Mouse (Mus musculus) inflammation-experienced regulatory T-cells, adult 6 months (primary cell): Measurements from ENCODE around the gene Aspm. TPM values are rescaled to one million over a fixed set of nuclear protein-coding genes. Genes with fewer than 3 reads are reported as not detected.
"Not testable (repeated sequence)": the region's sequence is repeated elsewhere in the genome, so short reads cannot be mapped to it uniquely, and the experiment has no call there.

Source experiments
- ATAC-seq: one replicate; pipeline ENCODE4 v1.8.0; 2017
- polyA plus RNA-seq, 3 experiments: library from polyadenylated mRNA; unstranded; fragments of 100-300 nt; shearing (Covaris generic); gene quantifications; one replicate each; pipeline ENCODE4 v1.2.1; 2017

Aspm gene
- polyA plus RNA-seq = 10 to 100 TPM in 1 of 3 experiments, 1 to 10 TPM in 1, under 1 TPM in 1; 0.50 to 10.3 (median 1.2) TPM

- peak; percentile 99 for ATAC-seq
These were observed at the start of gene Aspm for GRCm38 (mm10) chr1:139454340-139455225. Aspm (plus strand) TSS chr1:139454772.

DNA sequence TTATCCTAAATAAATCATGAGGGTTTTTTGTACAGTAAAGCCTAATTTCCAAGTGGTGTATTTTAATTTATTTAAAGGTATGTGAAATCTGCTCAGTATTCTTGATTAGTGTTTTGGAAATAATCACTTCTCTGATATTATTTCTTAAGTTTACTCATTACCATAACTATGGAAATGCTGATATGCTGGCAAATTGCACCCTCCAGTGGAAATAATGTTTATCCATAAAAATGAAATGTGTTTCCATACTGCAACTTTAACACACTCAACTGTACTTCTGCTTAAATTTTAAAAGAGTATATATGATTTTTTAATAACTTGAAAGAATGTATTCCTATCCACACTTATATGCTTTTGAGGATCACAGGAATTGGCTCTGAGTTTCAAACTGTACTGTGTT is 48.8 kb upstream of the Aspm start:
- no peak for ATAC-seq

DNA sequence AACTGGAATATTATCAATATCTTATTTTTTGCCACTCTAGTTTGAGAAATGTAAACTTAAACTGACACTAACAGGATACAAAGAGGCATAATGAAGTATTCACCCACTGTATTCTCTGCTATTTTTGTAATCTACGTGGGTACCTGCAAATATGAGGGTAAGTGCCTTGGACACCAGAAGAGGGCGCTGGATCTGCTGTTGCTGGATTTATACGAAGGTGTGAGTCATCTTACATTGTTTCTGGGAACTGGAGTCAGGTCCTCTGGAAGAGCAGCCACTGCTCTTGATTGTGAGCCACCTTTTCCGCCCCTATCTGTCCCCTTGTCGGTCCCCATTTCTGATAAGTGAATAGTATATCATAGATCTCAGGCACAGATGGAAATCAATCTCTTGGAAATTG is 46.9 kb upstream of the Aspm start:
- ATAC-seq = peak; percentile 17

- not testable (repeated sequence) for ATAC-seq
These were observed 42.2 kb upstream of the Aspm start for GRCm38 (mm10) chr1:139412365-139412764.

DNA sequence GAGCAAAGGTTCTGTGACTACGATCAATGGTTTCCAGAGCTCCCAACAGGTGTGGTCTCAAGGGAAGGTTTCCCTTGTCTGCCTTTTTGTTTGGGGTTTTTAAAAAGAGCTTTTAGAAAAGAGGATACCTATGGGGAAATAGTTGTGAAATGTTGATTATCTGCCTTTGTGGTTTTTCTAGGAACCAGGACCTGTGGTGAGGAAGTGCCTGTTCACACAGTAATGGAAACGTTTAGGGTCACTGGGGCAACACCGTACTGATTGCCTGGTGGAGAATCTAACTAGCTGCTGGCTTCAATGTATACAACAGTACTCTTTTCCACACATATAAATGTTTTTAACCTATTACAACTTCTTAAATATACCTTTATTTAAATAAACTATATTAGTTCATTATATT is 41.1 kb upstream of the Aspm start:
- ATAC-seq = peak; percentile 86

GRCm38 (mm10) chr1:139421521-139421874 is 33.1 kb upstream of the Aspm start:
- peak; percentile 23 for ATAC-seq

GRCm38 (mm10) chr1:139421875-139422791 is 32.4 kb upstream of the Aspm start, which contains the start of gene Zbtb41:
Zbtb41 (plus strand) TSS chr1:139422288.
- ATAC-seq = peak; percentile 83

- ATAC-seq = no peak
These were observed 31.6 kb upstream of the Aspm start for GRCm38 (mm10) chr1:139422941-139423340.

- no peak for ATAC-seq
These were observed 30.6 kb upstream of the Aspm start for GRCm38 (mm10) chr1:139423931-139424330.

DNA sequence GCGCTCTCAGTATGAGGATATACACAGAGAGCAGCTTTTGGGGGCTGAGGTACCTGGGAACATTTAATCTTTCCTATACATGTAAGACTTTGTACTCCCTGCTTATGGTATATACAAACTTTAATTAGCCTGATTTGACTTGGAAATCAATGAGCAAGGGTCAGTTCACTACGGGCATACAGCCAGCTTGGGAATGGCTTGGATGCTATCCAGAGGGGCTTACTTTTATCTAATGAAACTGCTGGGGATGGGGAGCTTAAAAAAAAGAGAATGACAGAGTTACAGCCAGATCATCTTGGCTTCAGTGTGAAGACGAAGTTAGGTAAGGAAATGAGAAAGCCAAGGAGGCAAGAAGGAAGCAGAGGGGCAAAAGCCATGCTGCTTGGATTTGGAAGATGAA is 29.6 kb upstream of the Aspm start:
- ATAC-seq = no peak

GRCm38 (mm10) chr1:139438373-139438772 is 16.2 kb upstream of the Aspm start:
- ATAC-seq = peak; percentile 70

- ATAC-seq = not testable (repeated sequence)
These were observed 11.5 kb upstream of the Aspm start for GRCm38 (mm10) chr1:139443103-139443502.

DNA sequence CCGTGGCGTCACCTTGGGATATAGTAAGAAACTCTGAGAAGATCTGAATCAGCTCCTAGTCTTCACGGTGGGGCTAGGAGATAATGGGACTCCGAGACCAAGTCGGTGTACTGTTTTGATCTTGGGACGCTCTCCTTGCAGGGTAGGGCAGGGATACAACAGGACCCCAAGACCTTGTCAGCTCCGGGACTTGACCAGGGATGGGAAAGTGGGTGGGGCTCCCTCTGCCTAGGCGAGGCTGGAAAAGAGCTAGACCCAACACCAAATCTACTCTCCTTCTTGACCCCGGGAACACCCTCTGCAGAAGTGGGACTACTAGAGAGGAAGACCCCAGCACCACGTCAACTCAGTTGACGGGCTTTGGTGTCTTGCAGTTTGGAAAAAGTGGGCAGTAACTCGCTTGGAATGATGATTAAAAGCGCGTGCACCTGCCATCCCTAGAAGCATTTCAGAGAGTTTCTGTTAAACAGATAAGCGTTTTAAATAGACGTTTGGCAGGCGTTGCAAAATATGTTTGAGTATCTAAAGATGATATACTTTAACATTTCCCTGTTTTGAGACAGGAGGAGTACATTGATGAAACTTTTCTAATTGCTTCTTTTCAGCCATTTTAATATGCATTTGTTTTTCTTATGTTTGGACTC is 776 bp downstream of the Aspm start:
- ATAC-seq = no peak

DNA sequence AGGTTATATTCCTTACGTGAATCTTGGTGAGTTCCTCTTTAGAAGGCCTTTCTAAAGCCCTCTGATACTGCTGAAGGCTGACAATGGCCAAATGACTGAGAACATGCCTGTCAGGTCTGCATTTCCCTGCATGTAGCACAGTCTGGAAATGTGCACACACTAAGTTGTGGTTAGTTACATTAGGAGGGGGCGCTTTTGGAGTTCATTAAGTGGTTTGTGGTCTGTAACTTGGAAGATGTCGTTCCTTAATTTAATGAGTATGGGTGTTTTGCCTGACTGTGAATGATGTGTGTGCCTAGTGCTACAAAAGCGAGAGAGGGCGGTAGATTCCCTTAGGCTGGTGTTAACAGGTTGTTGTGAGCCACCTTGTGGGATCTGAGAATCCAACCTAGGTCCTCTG is 6.2 kb downstream of the Aspm start:
- no peak for ATAC-seq

- ATAC-seq = no peak
These were observed 11.4 kb downstream of the Aspm start for GRCm38 (mm10) chr1:139465936-139466335.

DNA sequence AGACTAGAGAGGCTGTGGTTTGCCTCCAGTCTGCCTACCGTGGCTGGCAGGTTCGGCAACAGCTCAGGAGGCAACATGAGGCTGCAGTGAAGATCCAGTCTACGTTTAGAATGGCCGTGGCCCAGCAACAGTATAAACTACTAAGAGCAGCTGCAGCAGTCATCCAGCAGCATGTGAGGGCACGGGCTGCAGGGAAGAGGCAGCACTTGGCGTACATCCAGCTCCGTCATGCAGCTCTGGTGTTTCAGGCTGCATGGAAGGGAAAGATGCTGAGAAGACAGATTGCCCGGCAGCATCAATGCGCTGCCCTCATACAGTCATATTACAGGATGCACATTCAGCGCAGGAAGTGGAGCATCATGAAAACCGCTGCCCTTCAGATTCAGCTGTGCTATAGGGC is 24.3 kb downstream of the Aspm start:
- ATAC-seq = no peak

DNA sequence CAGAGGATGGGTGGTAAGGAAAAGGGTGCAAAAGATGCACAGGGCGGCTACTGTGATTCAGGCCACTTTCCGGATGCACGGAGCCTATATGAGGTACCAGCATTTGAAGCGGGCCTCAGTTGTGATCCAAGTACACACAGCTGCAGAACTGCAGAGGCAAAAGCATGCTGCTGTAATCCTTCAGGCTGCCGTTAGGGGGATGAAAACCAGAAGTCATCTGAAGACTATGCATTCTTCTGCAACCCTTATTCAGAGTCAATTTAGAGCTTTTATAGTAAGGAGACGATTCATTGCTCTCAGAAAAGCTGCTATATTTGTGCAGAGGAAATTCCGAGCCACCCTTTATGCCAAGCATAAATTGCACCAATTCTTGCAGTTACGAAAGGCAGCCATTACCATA is 25.7 kb downstream of the Aspm start:
- ATAC-seq = no peak

GRCm38 (mm10) chr1:139481146-139481545 is 26.6 kb downstream of the Aspm start:
- peak; percentile 70 for ATAC-seq

DNA sequence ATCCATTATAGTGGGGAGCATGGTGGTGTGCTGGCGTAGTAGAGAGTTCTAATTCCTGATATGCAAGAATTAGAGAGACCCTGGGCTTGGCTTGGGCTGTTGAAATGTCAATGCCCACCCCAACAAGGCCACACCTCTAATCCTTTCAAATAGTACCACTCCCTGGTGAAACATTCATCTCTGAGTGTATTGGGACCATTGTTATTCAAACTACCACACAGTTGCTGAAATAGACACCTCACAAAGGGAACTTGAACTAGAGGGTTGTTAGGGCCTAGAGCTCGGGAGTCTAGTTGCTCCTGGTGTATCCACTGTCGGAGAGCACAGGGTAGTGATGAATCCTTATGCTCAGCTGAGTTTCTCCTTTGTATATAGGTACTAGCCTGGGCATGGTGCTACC is 40.1 kb downstream of the Aspm start:
- ATAC-seq = no peak

- ATAC-seq = no peak
These were observed 40.8 kb downstream of the Aspm start for GRCm38 (mm10) chr1:139495408-139495807.

- ATAC-seq = no peak
These were observed 41.6 kb downstream of the Aspm start for GRCm38 (mm10) chr1:139496212-139496611.

DNA sequence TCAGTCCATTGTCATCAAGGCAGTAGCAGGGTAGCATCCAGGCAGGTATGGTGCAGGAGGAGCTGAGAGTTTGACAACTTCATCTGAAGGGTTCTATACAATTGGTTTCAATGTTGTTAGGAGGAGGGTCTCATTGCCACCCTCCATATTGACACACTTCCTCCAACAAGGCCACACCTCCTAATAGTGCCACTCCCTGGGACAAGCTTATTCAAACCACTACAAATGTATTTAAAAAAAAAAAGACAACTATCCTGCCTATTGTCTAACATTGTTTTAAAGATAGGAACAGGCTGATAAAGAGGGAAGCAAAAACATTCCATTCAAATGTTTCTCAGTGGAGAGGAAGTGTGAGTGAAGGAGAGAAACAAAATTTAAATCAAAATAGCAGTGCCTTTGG is 45.2 kb downstream of the Aspm start:
- ATAC-seq = no peak

DNA sequence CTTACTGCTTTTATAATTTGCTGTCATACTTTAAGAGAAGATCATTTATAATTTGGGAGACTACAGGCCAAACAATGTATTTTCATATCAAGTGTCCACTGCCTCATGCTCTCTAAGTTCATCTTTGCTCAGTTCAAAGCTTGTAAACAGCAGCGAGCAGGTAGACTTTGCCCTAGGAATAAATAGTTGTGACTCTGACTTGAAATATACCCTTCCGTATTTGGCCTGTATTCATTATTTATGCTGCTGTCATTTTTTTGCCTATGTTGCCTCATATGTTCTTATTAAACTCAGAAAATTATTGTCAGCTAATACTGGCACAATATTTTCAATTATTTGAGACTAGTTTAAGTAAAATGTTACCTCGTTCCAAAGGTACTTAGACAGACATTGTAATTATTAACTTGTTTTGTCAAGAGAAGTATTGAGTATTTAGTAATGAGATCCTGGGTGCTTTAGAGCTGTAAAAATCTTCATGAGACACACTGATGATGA is 46.7 kb downstream of the Aspm start, which contains the start of gene F13b:
TSS of gene F13b (plus strand) at position 445 of the 495 bp plus-strand sequence.
- ATAC-seq = no peak
